Mouse (Mus musculus) granulocyte monocyte progenitor cell, adult 5-6 weeks (primary cell): ENCODE measurements around the gene Esp36. TPM values are rescaled to one million over a fixed set of nuclear protein-coding genes. Genes with fewer than 3 reads are reported as not detected.
"Not testable (repeated sequence)": the region's sequence is repeated elsewhere in the genome, so short reads cannot be mapped to it uniquely, and the experiment has no call there.

Source experiments
- ATAC-seq: replicated peaks from 2 replicates; pipeline ENCODE4 v1.8.0; 2016; ENCODE audit warnings: mild to moderate bottlenecking, moderate TSS enrichment, inconsistent platforms; ENCODE audit not compliant: poor library complexity, severe bottlenecking
- total RNA-seq, 2 experiments: library from RNA; stranded (forward) in 1 of 2; stranded (reverse) in 1 of 2; fragments of 200-712, 200-1000 nt in 1 of 2; fragments of >200 nt in 1 of 2; fragmentation: Nextera tagmentation in 1 of 2; gene quantifications; 2 replicates each; pipeline ENCODE4 v1.2.3; 2014 to 2017

Gene Esp36
- total RNA-seq (2014; fragmentation: Nextera tagmentation) (not detected in 2 replicates), total RNA-seq (2017) (not detected in 2 replicates)

DNA sequence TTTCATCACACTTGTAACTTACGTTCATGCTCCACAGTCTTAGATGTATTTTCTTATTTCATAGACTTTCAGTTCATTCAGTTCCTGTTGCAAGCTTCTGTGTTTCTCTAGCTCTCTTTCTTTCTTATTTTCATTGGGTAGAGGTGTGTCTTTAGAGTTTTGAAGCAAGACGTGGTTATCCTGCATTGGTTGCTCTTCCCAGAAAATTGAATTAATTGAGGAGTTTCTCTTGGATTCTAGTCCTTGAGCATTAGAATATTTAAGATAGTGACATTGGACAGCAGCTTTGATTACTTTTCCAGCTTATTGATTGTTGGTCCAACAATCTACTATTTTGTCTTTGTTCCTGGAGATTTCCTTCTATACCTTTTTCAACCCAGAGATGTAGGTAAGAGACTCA is at the start of gene Esp36:
Gene Esp36 (minus strand): TSS at position 101 of the 400 bp plus-strand sequence.
- ATAC-seq = no peak

GRCm38 (mm10) chr17:38456206-38456605 is 36.2 kb upstream of the Esp36 start:
- not testable (repeated sequence) for ATAC-seq

- no peak for ATAC-seq
Measured at GRCm38 (mm10) chr17:38450688-38451087, 30.7 kb upstream of the Esp36 start.

- no peak for ATAC-seq
Measured at GRCm38 (mm10) chr17:38406135-38406534, 13.8 kb downstream of the Esp36 start.

DNA sequence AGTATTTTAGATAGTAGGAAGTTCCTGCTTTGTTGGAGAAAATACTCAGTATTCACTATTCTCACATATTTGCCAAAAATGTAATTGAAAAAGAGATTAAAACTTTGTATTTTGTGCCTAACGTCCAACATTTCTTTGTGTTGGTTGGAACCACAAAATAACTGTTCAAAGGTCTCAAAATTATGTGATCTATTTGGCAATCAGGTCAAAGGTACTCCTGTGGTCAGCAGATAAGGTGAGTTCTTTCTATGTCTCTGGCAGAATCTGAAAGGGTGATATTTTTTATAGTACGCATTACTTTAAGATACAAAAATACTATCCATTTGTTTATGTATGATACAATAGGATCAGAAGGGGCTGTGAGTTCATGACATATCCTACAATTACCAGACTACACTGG is 28.2 kb downstream of the Esp36 start:
- no peak for ATAC-seq

Other genes starting within 250 kb of the Esp36 start
- gene Olfr134, start 248.8 kb downstream of the Esp36 start, total RNA-seq (2014; fragmentation: Nextera tagmentation) = not detected in 2 replicates
- gene Olfr134, start 248.8 kb downstream of the Esp36 start, total RNA-seq (2017) = not detected in 2 replicates
- gene Olfr135, start 215.8 kb downstream of the Esp36 start, total RNA-seq (2014; fragmentation: Nextera tagmentation) = not detected in 2 replicates
- not detected in 2 replicates for gene Olfr135, start 215.8 kb downstream of the Esp36 start, total RNA-seq (2017)
- gene Olfr138, start 159.2 kb downstream of the Esp36 start, total RNA-seq (2014; fragmentation: Nextera tagmentation) = not detected in 2 replicates
- gene Olfr138, start 159.2 kb downstream of the Esp36 start, total RNA-seq (2017) = not detected in 2 replicates
- not detected in 2 replicates for gene Olfr137, start 112.6 kb downstream of the Esp36 start, total RNA-seq (2014; fragmentation: Nextera tagmentation)
- not detected in 2 replicates for gene Olfr137, start 112.6 kb downstream of the Esp36 start, total RNA-seq (2017)
- not detected in 2 replicates for gene Olfr136, start 90.4 kb downstream of the Esp36 start, total RNA-seq (2014; fragmentation: Nextera tagmentation)
- not detected in 2 replicates for gene Olfr136, start 90.4 kb downstream of the Esp36 start, total RNA-seq (2017)
- not detected in 2 replicates for gene Esp34, start 134.0 kb upstream of the Esp36 start, total RNA-seq (2014; fragmentation: Nextera tagmentation)
- not detected in 2 replicates for gene Esp34, start 134.0 kb upstream of the Esp36 start, total RNA-seq (2017)
- not detected in 2 replicates for gene Esp31, start 219.3 kb upstream of the Esp36 start, total RNA-seq (2014; fragmentation: Nextera tagmentation)
- gene Esp31, start 219.3 kb upstream of the Esp36 start, total RNA-seq (2017) = not detected in 2 replicates